Mouse (Mus musculus): ENCODE measurements around the gene Sestd1.

Sestd1 gene

DNA sequence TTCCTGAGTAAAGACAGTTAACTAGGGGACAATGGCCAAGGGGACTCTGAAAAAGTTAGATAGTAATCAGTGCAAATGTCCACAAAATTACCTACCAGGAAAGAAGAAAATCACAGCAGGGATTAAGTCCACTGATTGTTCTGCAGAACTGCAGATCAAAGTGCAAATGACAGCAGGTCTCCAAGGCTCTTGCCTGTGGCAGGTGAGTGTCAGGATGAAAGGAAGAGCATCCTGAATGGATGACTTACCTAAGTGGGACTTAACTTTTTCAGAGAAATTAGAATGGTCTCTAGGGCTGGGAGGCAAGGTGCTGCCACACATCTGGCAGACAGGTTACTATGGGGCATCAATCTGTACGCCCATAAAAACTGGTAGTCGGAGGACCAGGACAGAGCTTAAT, 47.8 kb downstream of the Sestd1 start:
- no peak for DNase-seq (ENCODE audit: inconsistent age in 2 of 2, low spot score in 1 of 2)

DNA sequence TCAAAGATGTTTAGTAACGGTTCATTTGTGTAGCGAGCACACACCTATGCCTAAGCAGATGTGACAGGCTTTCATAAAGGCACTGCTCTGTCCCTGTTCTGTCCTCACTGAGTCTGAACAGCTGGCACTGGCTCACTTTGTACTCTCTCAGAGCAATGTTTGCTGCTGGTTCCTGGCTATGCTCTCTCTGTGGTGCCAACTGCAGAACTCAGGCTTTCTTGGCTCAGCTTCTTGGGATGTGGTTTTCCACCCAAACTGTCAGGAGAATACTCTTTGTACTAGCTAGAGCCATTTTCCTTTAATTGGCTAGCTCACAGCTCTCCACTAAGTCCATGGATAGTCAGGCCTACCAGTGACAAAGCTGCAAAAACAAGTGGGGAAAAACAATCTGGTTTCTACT, 59.4 kb downstream of the Sestd1 start:
- no peak for DNase-seq (ENCODE audit: inconsistent age in 2 of 2, low spot score in 1 of 2)

GRCm38 (mm10) chr2:77212885-77213284, 67.5 kb downstream of the Sestd1 start:
- no peak for DNase-seq (ENCODE audit: inconsistent age in 2 of 2, low spot score in 1 of 2)

DNA sequence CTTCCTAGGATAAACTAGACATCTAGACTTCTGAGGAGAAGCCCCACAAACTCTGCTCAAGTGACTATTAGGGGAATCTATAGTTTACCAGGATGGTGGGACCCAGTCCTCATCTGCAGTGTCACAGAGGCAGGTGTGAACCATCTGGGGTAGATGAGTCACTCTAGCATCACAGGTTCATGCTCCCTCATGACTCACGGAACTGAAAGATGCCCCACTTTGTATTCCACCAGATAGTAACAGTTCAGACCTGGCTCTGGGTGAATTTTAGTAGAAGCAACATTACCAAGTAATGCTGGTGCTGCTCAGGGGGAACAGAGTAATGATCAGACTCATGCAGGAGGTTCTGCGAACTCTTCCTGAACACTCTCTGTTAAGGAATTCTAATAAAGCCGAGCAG, 73.4 kb downstream of the Sestd1 start:
- DNase-seq (ENCODE audit: inconsistent age in 2 of 2, low spot score in 1 of 2) = no peak

- peak in 1 of 2 experiments; percentile 66 for DNase-seq (ENCODE audit: inconsistent age in 2 of 2, low spot score in 1 of 2)
Measured at GRCm38 (mm10) chr2:77203916-77204315, 76.5 kb downstream of the Sestd1 start.

DNA sequence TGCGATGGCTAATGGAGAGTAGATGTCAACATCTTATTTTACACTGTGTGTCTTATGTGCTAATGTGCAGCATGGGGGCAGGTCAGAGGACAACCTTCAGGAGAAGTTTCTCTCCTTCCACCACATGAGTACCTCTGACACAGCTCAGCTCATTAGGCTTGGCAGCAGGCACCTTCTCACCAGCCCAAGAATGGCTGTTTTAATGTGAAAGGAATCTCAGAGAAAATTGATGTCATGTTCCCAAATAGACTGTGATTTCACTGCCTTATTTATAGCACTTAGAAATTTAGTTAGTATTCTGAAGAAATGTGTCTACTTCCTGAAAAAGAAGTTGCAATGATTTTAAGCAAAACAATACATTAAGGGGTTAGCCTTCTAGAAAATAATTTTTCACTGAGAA, 78.5 kb downstream of the Sestd1 start:
- no peak for DNase-seq (ENCODE audit: inconsistent age in 2 of 2, low spot score in 1 of 2)

DNA sequence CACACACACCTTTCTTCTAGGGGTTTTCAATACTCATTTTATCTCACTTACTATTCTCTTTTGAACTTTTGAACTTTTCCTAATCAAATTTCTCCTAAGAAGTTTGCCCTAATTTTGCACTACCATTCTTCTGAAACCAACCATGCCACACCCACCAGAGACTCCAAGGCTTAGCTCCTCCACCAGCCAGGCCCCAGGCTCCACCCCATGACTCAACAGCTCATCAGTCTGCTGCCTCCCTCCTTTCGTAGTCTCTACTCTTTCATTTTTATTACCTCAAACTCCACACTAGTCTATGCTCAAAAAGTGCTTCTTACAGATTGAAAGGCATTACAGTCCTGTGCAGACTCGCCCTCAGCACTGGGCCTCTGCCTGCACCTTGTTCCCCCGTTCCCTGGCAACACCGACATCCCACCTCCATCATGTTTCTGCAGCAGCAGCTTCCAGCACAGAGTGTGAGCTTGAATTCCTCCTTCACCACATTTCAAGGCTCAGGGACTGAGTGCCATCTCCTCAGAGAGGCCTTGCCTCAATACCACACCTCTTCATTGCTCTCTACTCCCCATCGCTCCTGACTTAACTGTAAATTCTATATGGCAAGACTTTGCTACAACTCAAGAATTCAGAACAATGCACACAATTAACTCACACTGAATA, 79.3 kb downstream of the Sestd1 start:
- DNase-seq (ENCODE audit: inconsistent age in 2 of 2, low spot score in 1 of 2) = peak in 1 of 2 experiments; percentile 69

DNA sequence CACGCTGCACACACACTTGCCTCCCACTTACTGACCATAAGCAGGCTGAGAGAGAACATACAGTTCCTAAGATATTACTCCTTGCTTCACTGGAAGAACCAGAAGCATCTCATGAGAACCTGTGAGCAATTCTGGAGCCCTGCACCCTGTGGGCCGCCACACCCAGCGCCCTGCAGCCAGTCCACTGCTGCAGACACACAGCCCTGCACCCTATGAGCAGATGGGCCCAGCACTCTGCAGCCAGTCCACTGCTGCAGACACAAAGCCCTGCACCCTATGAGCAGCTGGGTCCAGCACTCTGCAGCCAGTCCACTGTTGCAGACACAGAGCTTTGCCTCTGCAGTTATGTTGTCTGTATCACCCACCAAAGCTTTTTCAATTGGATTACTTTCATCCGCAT, 80.0 kb downstream of the Sestd1 start:
- no peak for DNase-seq (ENCODE audit: inconsistent age in 2 of 2, low spot score in 1 of 2)

GRCm38 (mm10) chr2:77198246-77198645, 82.1 kb downstream of the Sestd1 start:
- DNase-seq (ENCODE audit: inconsistent age in 2 of 2, low spot score in 1 of 2) = peak in 1 of 2 experiments; percentile 71

DNA sequence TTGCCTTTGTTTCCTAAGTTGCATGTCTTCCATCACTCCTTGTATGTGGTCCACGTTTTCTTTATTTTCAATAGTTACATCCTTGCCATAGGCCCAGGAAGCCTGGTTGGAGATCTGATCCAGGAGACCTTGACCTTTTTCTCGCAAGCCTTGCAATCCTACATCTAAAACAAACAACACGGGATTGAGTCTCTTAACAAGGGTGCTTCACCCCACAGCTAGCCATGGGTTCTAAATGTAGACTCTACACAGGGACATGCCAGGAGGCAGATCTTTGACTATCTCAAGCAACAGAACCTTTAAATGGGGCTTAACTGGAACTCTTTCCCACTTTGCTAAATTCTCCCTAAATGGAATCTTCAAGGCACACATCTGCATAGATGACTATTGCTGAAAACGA, 83.6 kb downstream of the Sestd1 start:
- DNase-seq (ENCODE audit: inconsistent age in 2 of 2, low spot score in 1 of 2) = peak in 1 of 2 experiments; percentile 53

- DNase-seq (ENCODE audit: inconsistent age in 2 of 2, low spot score in 1 of 2) = peak; percentile 66 to 68
Measured at GRCm38 (mm10) chr2:77195056-77195455, 85.3 kb downstream of the Sestd1 start.

- DNase-seq (ENCODE audit: inconsistent age in 2 of 2, low spot score in 1 of 2) = peak; percentile 52 to 72
Measured at GRCm38 (mm10) chr2:77191811-77192210, 88.6 kb downstream of the Sestd1 start.

DNA sequence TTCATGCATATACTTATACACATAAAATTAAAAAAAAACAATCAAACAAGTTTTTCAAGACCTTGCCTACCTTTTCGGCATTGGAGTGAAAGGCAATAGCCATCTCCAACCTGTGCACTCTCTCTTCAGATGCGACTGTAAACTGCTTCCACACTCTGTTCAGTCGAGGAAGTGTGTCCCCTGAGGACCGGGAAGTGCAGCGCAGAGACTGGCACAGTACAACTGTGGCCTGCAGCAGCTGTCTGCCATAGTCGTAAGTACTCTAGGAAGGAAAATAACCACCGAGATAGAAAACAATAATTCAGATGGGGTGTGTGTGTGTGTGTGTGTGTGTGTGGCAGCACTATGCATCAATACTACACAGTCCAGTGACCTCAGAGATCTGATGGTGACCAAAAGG, 89.5 kb downstream of the Sestd1 start:
- DNase-seq (ENCODE audit: inconsistent age in 2 of 2, low spot score in 1 of 2) = no peak

GRCm38 (mm10) chr2:77190301-77190700, 90.1 kb downstream of the Sestd1 start:
- no peak for DNase-seq (ENCODE audit: inconsistent age in 2 of 2, low spot score in 1 of 2)

GRCm38 (mm10) chr2:77189671-77190070, 90.7 kb downstream of the Sestd1 start:
- no peak for DNase-seq (ENCODE audit: inconsistent age in 2 of 2, low spot score in 1 of 2)

DNA sequence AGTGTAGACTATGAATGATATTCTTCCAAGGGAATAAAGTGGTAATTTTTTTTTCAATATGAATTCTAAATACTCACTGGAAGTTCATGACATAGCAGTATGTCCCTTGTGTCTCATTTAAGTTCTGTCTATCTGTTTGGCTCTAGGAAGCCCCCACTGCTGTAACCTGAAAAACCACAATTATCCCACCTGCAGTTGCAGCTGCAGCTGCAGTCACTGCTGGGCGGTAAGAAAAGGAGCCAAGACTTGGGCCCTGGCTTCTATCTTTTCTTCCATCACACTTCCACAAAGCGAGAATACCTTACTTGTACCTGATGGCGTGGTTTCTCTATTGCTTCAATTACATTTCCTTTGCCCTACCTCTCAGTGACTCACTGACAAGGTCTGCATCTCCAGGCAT, 92.9 kb downstream of the Sestd1 start:
- DNase-seq (ENCODE audit: inconsistent age in 2 of 2, low spot score in 1 of 2) = no peak

DNA sequence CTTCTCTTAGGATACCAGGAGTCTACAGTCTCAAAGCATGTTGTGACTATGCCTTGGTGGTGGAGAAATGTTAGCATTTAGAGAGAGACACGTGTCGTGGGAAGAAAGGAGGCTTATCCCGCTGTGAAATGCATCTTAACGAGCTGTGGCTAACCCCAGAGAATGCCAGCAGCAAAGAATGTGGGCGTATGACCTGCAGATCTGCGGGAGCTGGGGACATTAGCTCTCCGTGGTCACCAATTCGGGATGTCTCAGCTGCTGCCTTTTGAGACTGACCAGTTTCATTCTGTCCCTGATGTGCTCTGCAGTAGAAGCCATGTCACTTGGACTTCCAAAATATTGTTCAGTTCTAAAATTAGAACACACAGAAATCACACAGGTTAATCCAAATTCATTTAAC, 93.5 kb downstream of the Sestd1 start:
- DNase-seq (ENCODE audit: inconsistent age in 2 of 2, low spot score in 1 of 2) = no peak

GRCm38 (mm10) chr2:77184049-77184571, 96.3 kb downstream of the Sestd1 start:
- DNase-seq (ENCODE audit: inconsistent age in 2 of 2, low spot score in 1 of 2) = peak; percentile 37 to 62

DNA sequence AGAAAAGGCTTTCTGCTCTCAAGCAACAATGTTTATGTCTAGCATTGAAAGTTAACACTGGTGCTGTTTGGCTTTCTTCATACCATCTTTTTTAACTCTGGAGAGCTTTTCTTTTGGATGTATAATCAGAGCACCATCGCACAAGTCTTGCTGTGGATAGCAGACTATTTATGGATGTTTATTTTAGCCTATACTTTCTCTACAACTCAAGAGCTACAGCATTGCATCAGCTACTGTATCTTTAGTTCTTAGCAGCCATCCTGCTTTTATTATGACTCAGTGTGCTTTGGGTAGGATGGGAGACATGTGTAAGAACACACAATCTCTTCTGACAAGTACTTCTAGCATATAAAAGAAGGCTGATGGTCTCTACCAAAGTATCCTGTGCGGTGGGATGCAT, 96.7 kb downstream of the Sestd1 start:
- no peak for DNase-seq (ENCODE audit: inconsistent age in 2 of 2, low spot score in 1 of 2)

GRCm38 (mm10) chr2:77182996-77183380, 97.4 kb downstream of the Sestd1 start:
- DNase-seq (ENCODE audit: inconsistent age in 2 of 2, low spot score in 1 of 2) = no peak

DNA sequence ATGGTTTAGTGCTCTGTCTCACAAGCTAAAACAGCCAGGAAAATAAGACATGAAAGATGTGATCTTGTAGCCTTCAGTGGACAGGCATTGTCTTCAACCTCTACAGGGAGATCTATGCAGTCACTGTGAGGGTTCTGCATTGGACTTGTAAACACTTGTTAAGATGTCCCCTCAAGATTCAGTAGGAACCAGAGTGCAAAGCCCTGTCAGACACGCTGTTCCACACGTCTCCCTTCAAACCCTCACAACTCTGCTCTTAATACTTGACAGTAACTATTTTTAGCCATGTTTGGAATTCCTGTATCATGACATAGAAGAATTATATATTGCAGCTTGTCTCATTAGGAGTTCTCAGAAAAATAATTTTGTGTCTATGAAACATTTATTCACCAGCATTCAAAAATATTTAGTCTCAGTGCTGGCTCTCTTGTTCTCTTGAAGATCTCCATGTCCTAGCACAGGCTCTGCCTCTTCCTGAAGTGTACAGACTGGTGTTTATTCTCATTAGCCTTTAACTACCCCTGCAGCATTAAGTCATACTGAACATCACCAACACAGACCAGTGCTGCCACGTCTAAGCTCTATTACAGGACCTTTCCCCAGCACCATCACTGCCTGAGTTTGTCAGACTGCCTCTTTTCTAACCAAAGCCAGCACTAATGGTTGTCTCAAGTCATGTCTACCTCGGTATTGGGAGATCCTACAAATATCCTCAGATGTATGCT, 98.0 kb downstream of the Sestd1 start:
- DNase-seq (ENCODE audit: inconsistent age in 2 of 2, low spot score in 1 of 2) = no peak

DNA sequence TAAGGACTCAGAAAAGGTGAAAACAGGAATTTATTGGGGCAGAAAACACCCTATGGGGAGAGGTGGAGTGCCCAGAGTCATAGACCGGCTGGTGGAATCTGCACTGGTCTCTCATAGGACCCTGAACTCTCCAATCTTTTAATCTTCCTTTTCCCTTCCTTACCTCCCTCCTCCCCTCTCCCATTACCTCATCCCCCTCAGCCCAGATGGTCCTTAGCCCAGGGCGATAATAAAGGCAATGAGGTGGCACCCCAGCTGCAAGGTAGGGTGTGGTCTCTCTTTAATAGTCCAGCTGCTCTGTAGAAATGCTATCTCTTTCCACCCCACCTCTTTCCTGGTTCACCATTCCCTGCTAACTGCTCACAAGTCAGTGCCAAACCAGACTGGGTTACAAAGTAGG, 102.9 kb downstream of the Sestd1 start:
- no peak for DNase-seq (ENCODE audit: inconsistent age in 2 of 2, low spot score in 1 of 2)

GRCm38 (mm10) chr2:77176413-77176812, 104.0 kb downstream of the Sestd1 start:
- no peak for DNase-seq (ENCODE audit: inconsistent age in 2 of 2, low spot score in 1 of 2)
